Mouse (Mus musculus) cerebellum, adult 2 months (tissue): Measurements from ENCODE around the gene Gars.

Experiments used
- CTCF ChIP-seq: fragments of 200-500 bp; IDR thresholded peaks from 2 replicates; pipeline ENCODE4 v1.5.1; 2011; ENCODE audit warnings: low read depth, mild to moderate bottlenecking, control low read depth, low read length, moderate library complexity, borderline replicate concordance; ENCODE audit not compliant: insufficient read depth
- POLR2A ChIP-seq: fragments of 200-500 bp; IDR thresholded peaks from 2 replicates; pipeline ENCODE4 v1.6.1; 2011; ENCODE audit warnings: low read length, control low read depth, borderline replicate concordance; ENCODE audit not compliant: insufficient read depth

DNA sequence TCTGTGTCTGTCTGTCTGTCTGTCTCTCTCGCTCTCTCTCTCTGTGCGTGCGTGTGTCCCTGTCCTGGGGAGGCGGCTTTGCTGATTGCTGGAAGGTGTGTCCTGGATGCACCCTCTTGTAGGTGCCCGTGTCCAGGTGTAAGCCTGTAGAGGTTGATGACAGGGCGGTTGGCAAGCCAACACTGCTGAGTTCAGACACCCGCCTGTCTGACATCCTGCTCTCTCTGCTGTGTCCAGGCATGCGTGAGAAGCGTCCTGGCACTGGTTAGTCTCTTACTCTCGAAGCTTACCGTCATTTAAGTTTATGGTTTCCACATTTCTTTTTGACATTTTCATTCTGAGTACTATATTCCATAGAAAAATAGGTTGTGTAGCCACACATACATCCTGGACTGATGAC, 23.5 kb downstream of the Gars start:
- no peak for TF ChIP-seq CTCF
- TF ChIP-seq POLR2A = no peak
